Mouse (Mus musculus) liver, embryonic 16.5 days (tissue): ENCODE data around the gene Fars2. TPM values are rescaled to one million over a fixed set of nuclear protein-coding genes. Genes with fewer than 3 reads are reported as not detected.

Experiments
- ATAC-seq: fragments of 200-750 bp; cut with Nextera tagmentation; 2 replicates; pipeline ENCODE4 v1.8.0; 2017; ENCODE audit warnings: low read depth, mild to moderate bottlenecking, moderate number of reproducible peaks, moderate library complexity
- H3K27ac ChIP-seq: fragments of 300-500 bp; sonication (generic); 2 replicates; pipeline ENCODE4 v1.5.1; 2014; ENCODE audit warnings: mild to moderate bottlenecking, low read length
- H3K27me3 ChIP-seq: fragments of 300-500 bp; sonication (generic); 2 replicates; pipeline ENCODE4 v1.6.1; 2014; ENCODE audit warnings: low read depth, low read length, mixed read lengths; ENCODE audit not compliant: control insufficient read depth, insufficient read depth
- H3K36me3 ChIP-seq: fragments of 300-500 bp; sonication (generic); 2 replicates; pipeline ENCODE4 v1.6.1; 2014; ENCODE audit warnings: mild to moderate bottlenecking; ENCODE audit not compliant: control insufficient read depth, insufficient read depth
- H3K4me1 ChIP-seq: fragments of 300-500 bp; sonication (generic); 2 replicates; pipeline ENCODE4 v1.6.1; 2014; ENCODE audit warnings: low read depth, low read length, mixed read lengths; ENCODE audit not compliant: control insufficient read depth
- H3K4me2 ChIP-seq: fragments of 300-500 bp; sonication (generic); 2 replicates; pipeline ENCODE4 v1.6.1; 2014; ENCODE audit warnings: low read depth, low read length, mixed read lengths
- H3K4me3 ChIP-seq: fragments of 300-500 bp; sonication (generic); 2 replicates; pipeline ENCODE4 v1.5.1; 2014; ENCODE audit warnings: low read depth, mild to moderate bottlenecking, low read length
- H3K9ac ChIP-seq: fragments of 300-500 bp; sonication (generic); 2 replicates; pipeline ENCODE4 v1.6.1; 2014; ENCODE audit warnings: low read depth, low read length
- H3K9me3 ChIP-seq: fragments of 300-500 bp; sonication (generic); replicated peaks from 2 replicates; pipeline ENCODE4 v1.6.1; 2016; ENCODE audit warnings: low read length; ENCODE audit not compliant: control insufficient read depth
- WGBS: fragments of 180-500 bp; shearing (Covaris S2); extraction: QIAGEN DNeasy Blood & Tissue Kit; methylation state at CpG from one replicate; pipeline ENCODE4 v1.1.7; 2014; ENCODE audit not compliant: insufficient replicate concordance; 5-methylcytosine and 5-hydroxymethylcytosine counted together
- polyA plus RNA-seq: library from polyadenylated mRNA; unstranded; fragments of >200 nt; fragmentation: Nextera tagmentation; extraction: Ambion mirVana; gene quantifications from 2 replicates; pipeline ENCODE4 v1.2.1, GENCODE M21; 2015

Fars2 gene
- 26.0 and 26.8 TPM in 2 replicates for polyA plus RNA-seq

DNA sequence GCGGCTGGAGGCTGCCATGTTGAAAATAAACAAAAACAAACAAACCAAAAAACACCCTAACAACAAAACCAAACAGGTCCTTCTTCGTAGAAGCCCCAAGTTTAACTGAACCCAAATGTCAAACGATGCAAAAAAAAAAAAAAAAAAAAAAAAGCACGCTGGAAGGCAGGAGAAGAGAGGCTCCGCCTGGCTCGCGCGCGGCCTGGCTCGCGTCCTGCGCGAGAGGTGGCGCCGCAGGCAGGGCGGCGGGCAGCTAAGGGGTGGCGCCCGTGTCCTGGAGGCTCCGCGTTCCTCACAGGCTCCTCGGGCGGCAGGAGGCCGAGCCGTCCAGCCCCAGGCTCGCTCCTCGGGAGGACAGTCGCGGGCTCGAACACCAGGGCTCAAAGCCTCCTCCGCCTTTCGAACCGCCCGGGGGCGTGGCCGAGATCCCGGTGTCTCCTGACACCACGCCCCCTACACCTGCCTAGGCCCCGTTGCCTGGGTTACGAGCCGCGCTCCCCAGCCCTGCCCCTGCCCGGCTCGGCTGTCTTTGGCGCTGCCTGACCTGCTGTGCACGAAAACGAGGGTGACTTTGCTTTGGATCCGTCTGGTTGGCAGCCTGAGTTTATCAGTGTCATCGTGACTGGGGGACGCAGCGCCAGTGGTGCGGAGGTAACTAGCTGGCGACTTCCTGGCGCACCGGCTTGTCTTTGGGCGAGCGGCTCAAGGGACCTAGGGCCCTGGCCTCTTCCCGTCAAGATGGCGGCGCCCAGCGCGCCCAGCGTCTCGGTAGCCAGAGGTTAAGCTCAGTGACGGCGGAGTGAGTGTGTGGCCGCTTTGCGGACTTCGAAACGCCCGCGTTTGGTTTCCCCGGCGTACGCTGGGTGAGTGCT is at the start of gene Fars2, which contains the start of gene Lyrm4:
TSS of gene Fars2 (plus strand) at position 270 of the 872 bp plus-strand sequence.
TSS of gene Lyrm4 (minus strand) at position 384 of the 872 bp plus-strand sequence.
- no peaks in the 10 kb centered on the region for H3K36me3 ChIP-seq
- H3K4me2 ChIP-seq: peak within 1 kb of the TSS; percentile 93
- no peaks in the 10 kb centered on the region for H3K9me3 ChIP-seq
- peak; percentile 96 for ATAC-seq
- H3K27ac ChIP-seq: peak within 1 kb of the TSS; percentile 91
- peak within 1 kb of the TSS; percentile 77 for H3K9ac ChIP-seq
- H3K27me3 ChIP-seq: no peaks in the 10 kb centered on the region
- under 1% methylated on average over 70 of the region's 75 CpGs for WGBS
- peaks cover 22% of the 10 kb centered on the region for H3K4me1 ChIP-seq
- peak within 1 kb of the TSS; percentile 89 for H3K4me3 ChIP-seq

DNA sequence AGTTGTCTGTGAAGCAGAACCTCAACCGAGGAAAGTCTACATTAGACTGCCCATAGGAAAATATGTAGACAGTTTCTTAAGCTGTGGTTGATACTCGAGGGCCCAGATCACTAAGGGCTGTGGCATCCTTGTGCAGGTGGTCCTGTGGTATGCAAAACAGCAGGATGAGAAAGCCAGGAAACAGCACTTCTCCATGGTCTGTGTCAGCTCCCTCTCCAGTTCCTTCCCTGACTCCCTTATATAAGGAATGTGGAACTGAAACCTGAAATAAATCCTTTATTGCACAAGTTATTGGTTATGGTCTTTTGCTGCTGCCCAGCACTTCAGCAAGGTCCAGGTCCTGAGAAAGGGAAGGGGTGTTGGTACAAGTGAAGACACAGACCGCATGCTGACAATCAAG is 42.7 kb upstream of the Fars2 start:
- 72% methylated on average over 3 of the region's 3 CpGs for WGBS
- H3K9ac ChIP-seq: no peak overlapping the region
- no peak overlapping the region for H3K4me2 ChIP-seq
- no peaks in the 10 kb centered on the region for H3K4me1 ChIP-seq
- H3K9me3 ChIP-seq: no peaks in the 10 kb centered on the region
- H3K27ac ChIP-seq: no peak overlapping the region
- no peak overlapping the region for H3K4me3 ChIP-seq
- no peaks in the 10 kb centered on the region for H3K27me3 ChIP-seq
- H3K36me3 ChIP-seq: no peaks in the 10 kb centered on the region
- ATAC-seq: no peak

DNA sequence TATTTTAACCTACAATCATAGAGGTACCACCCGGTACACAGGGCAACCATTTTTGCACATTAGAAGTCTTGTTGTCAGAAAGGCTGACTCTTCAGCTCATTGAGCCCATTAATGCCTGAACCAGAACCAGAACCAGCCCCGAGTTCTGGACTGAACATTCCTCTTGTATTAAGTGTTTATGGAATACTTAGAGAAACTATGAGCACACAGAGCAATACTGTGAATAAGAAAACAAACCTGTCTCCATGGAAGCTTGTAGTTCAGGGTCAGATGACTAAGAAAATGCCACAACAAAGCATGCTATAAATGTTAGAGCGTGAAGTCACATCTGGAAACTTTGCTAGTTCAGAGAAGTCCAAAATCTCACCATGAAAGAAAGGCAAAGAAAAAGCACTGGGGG is 35.6 kb upstream of the Fars2 start:
- ATAC-seq: no peak
- Histone ChIP-seq H3K9ac (no peak overlapping the region), H3K27me3 (no peaks in the 10 kb centered on the region), H3K36me3 (no peaks in the 10 kb centered on the region), H3K4me1 (peaks cover 9% of the 10 kb centered on the region), H3K27ac (no peak overlapping the region), H3K9me3 (no peaks in the 10 kb centered on the region), H3K4me3 (no peak overlapping the region), H3K4me2 (no peak overlapping the region)
- WGBS: 81% methylated on average over 3 of the region's 3 CpGs

DNA sequence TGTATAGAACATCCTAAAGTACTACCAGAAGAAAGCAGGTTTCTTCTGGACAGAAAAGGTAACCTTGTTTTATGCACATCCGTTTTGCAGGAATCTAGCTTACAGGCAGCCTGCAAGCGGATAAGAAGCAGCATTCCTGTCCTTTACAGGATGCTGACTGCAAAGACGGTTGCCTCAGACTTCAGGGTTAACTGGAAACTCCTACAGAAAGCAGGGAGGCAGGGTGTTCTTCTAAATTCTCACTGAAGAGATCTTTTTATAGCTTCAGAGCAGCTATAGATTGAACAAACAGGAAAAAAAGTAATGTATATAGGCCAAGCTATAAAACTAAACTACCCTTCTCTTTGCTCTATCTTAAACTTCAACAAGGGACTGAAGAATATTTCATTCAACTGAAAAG is 32.5 kb upstream of the Fars2 start:
- Histone ChIP-seq H3K27me3 (no peaks in the 10 kb centered on the region), H3K4me3 (no peak overlapping the region), H3K4me2 (no peak overlapping the region), H3K9me3 (no peaks in the 10 kb centered on the region), H3K9ac (no peak overlapping the region), H3K4me1 (peaks cover 34% of the 10 kb centered on the region), H3K36me3 (no peaks in the 10 kb centered on the region), H3K27ac (no peak overlapping the region)
- WGBS: 87% methylated on average over 3 of the region's 3 CpGs
- ATAC-seq: no peak

DNA sequence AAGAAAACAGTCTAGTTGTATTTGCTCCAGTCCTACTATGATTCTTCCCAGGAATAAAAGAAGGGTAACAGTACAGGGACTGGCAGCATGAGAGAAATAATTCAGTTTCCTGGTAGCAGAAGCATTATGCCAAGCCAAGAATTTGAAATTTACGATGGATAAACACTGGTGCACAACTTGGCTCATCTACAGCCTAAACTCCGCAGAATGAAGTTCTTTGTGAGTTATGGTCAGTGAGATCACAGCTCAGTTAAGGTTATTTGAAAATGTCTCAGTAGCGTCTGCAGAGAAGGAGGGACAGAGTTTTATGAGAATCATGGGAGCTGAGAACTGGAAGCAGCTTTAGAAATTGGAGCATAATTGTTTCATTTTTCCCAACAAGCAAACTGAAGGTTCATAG is 31.2 kb upstream of the Fars2 start:
- ATAC-seq: no peak
- no peaks in the 10 kb centered on the region for H3K9me3 ChIP-seq
- H3K9ac ChIP-seq: peak overlapping the region; percentile 46
- peaks cover 45% of the 10 kb centered on the region for H3K4me1 ChIP-seq
- no peak overlapping the region for H3K4me3 ChIP-seq
- no peaks in the 10 kb centered on the region for H3K27me3 ChIP-seq
- no peak overlapping the region; the same call in 1 of the 2 replicates for H3K4me2 ChIP-seq
- H3K36me3 ChIP-seq: no peaks in the 10 kb centered on the region
- 75% methylated on average over 3 of the region's 3 CpGs for WGBS
- H3K27ac ChIP-seq: peak overlapping the region; percentile 18

DNA sequence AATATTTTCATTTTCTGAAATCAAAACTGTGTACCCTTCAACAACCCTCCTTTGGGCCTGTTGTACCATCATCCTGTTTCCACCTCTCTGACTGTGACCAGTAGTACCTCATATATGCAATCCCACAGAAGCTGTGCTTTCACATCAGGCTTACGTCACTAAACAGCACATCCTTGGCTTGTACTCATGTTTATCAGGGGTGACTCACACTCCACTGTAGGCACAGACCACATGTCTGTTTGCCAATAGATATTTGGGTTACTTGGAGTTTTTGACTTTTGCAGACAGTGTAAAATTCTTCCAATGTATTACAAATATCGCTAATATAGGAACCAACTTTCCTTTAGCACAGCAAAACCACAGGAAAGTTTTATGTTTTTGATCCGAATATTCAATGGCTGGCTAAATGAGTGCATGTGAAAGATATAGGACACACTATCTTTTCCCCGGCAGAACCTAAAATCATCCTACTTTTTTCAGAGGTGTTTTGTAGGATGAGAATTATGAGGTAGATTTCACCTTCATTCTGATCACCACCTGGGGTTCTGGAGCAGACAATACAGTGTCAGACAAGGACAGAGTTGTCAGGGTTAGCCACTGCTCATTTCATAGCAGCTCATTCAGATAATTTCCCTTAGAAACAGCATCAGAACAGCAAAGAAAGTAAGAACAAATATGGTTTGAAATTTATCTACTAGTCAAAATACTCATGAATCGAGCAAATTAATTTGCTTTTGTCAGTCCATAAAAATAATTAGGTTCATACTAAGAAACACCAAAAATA is 30.4 kb upstream of the Fars2 start:
- Histone ChIP-seq H3K4me2 (peak overlapping the region; percentile 47), H3K9ac (peak overlapping the region; percentile 6), H3K9me3 (no peaks in the 10 kb centered on the region), H3K36me3 (no peaks in the 10 kb centered on the region; the same call in 1 of the 2 replicates), H3K4me1 (peaks cover 45% of the 10 kb centered on the region), H3K4me3 (no peak overlapping the region), H3K27me3 (no peaks in the 10 kb centered on the region), H3K27ac (peak overlapping the region; percentile 85)
- ATAC-seq: peak; percentile 99
- 32% methylated on average over 5 of the region's 5 CpGs for WGBS

DNA sequence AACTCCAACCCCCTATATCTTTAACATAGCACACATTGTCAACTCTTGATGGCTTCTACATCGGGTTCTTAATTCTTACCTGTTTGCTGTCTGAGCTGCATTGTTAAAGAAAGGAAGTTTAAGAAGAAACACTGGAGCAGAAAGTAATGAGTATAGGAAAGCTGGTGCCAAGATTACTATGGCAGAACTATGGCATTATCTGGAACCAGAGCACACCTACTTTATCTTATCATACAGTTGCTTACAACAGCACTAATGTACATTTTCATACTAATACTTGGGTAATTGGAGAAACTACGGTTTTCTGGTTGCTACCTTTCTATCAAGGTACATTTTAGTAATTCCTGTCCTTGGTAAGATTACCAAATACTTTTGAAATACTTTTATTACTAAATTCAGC is 29.8 kb upstream of the Fars2 start:
- no peaks in the 10 kb centered on the region for H3K9me3 ChIP-seq
- peak; percentile 65 for ATAC-seq
- no peaks in the 10 kb centered on the region for H3K27me3 ChIP-seq
- H3K27ac ChIP-seq: peak overlapping the region; percentile 72
- no peak overlapping the region for H3K4me3 ChIP-seq
- no peak overlapping the region for H3K9ac ChIP-seq
- H3K36me3 ChIP-seq: no peaks in the 10 kb centered on the region; the same call in 1 of the 2 replicates
- WGBS: 35% methylated on average over 2 of the region's 2 CpGs
- H3K4me2 ChIP-seq: peak overlapping the region; percentile 47
- peaks cover 45% of the 10 kb centered on the region for H3K4me1 ChIP-seq

DNA sequence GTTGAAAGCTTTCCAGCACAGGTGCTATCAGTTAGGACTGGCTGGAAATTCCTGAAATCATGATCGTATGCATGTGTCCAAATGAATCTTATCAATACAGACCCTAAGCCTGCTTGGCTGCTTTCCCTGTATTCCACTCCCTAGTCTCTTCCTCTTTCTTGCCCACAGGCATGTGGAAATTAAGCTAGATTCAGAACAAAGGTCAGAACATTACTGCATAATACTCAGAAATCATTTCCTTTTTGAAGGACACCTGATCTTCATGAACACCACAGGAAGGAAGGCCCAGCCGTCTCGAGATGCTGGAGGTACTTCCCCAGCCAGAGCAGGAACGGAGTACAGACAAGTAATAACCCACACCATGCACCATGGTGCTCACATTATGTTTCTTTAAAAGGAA is 29.0 kb upstream of the Fars2 start:
- Histone ChIP-seq H3K27ac (peak overlapping the region; percentile 72), H3K9ac (no peak overlapping the region), H3K27me3 (no peaks in the 10 kb centered on the region), H3K36me3 (no peaks in the 10 kb centered on the region; the same call in 1 of the 2 replicates), H3K9me3 (no peaks in the 10 kb centered on the region), H3K4me3 (no peak overlapping the region), H3K4me2 (0 out of 2 replicates have a peak overlapping the region, but pooled peaks have one; percentile 47), H3K4me1 (peaks cover 45% of the 10 kb centered on the region)
- WGBS: 45% methylated on average over 4 of the region's 4 CpGs
- ATAC-seq: no peak
